ENCODE assay signal across 19 mouse cellular contexts in genomic region chr2:135302483-135302882, GRCm38 (mm10).
DNase-seq lines count a peak whose midpoint lies in the region; ATAC-seq lines count a peak whose summit lies in the region.
"Had no signal": no experiment of that assay in that cellular context is flagged by ENCODE, and none has a peak within 500 bp of the region (broad histone marks: within the 10 kb centered on the region; RNA-seq: fewer than 3 reads in every experiment).

No protein-coding gene starts in this region.

- peak; percentile 69 for DNase-seq in adrenal gland, adult 2 months
- DNase-seq in adrenal gland, adult 18-20 months (ENCODE audit: low spot score in 2 of 2): no peak
- peak; percentile 13 for DNase-seq in heart, adult 11 months
- DNase-seq in heart, adult 9 months (ENCODE audit: low spot score in 2 of 2): no peak
- DNase-seq in lung, postnatal 36 days: peak; percentile 18
- DNase-seq in lung, adult 18-20 months: no peak
- DNase-seq: B cell, adult 2 months; cerebellum, adult 11-12 months; cerebellum, adult 9-10 months; gastrocnemius, postnatal 10 days; heart, postnatal 10 days; heart, postnatal 4 days had no signal

- ATAC-seq in megakaryocyte progenitor cell, adult 5-6 weeks (replicated peaks; ENCODE audit: poor library complexity): peak; percentile 48; the same call in 1 of the 2 replicates
- ATAC-seq in erythroid progenitor cell, adult 5-6 weeks (replicated peaks; ENCODE audit: low FRiP score, poor library complexity, severe bottlenecking): no peak
- ATAC-seq: CD4-positive, CD25-positive, alpha-beta regulatory T cell, adult 4 months; forebrain, embryonic 16.5 days; hindbrain, embryonic 16.5 days; inflammation-experienced regulatory T-cells, adult 6 months; intestine, postnatal 0 days had no signal

Comparison
In these comparisons a context has a peak if more than half of its experiments do, and no peak if none do; other contexts are left out.
1. DNase-seq: peak in adrenal gland, adult 2 months (single experiment), heart, adult 11 months (single experiment) and lung, postnatal 36 days (single experiment); none in adrenal gland, adult 18-20 months (0 of 2), heart, adult 9 months (0 of 2) and lung, adult 18-20 months (0 of 2).